Mouse (Mus musculus): Measurements from ENCODE around the gene Gpi1.

DNA sequence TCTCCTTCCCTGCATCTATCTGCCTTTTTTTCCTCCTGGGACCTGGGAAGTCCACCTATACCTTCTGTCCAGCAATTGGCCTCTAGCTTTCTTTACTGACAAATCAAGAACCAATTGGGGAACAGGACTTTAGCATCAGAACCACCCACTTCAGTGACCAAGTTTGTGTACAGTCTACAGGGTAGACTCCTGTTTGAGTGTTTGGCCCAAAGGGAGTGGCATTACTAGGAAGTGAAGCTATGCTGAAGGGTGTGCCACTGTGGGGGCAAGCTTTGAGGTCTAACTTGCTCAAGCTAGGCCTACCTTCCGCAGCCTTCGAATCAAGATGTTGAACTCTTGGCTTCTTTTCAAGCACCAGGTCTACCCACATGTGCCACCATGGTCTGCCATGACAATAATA, 29.3 kb downstream of the Gpi1 start:
- TF ChIP-seq CTCF (IDR thresholded peaks at IDR 0.05; ENCODE audit: borderline replicate concordance, insufficient read depth, low read length), result no peak
- no peak for TF ChIP-seq POLR2A (IDR thresholded peaks at IDR 0.05; ENCODE audit: low read depth, low read length)

Data from embryonic fibroblast, embryonic 13.5 days (primary cell).